Mouse (Mus musculus): Measurements from ENCODE around the gene Tgm4.

DNA sequence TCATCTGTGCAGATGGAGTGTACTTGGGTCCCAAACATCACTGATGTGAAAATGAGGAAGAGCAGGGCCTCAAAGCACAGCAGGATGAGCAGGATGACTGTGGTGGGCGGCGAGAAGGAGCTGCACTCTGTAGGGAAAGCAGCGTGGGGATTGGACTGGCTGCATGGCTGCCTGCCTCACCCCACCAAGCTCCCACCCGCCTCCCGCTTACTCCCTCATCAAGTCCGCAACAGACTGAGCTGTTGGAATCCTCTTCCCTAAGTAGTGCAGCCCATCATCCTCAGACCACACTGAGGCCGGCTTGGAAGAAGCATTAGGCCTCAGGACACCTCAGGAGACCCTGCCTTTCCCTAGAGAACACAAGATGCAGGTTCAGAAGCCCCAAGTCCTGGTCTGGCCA, 45.8 kb downstream of the Tgm4 start:
- TF ChIP-seq POLR2A (IDR thresholded peaks at IDR 0.05; ENCODE audit: low read depth, low read length): no peak
- no peak for TF ChIP-seq CTCF (conservative IDR thresholded peaks at IDR 0.05; ENCODE audit: insufficient read depth, insufficient read length, low read depth, low read length)

All from kidney, adult 2 months (tissue).